Mouse (Mus musculus): ENCODE measurements around the gene Glyatl3. TPM values are rescaled to one million over a fixed set of nuclear protein-coding genes. Genes with fewer than 3 reads are reported as not detected.

The Glyatl3 gene
- polyA plus RNA-seq, 1 experiment from 2014 or later: not detected

Other genes starting within 250 kb of the Glyatl3 start
- not detected in 2 replicates for gene Esp1, start 187.2 kb downstream of the Glyatl3 start, polyA plus RNA-seq (2015; fragmentation: Nextera tagmentation; extraction: Ambion mirVana)
- not detected in 2 replicates for gene Crisp2, start 107.3 kb downstream of the Glyatl3 start, polyA plus RNA-seq (2015; fragmentation: Nextera tagmentation; extraction: Ambion mirVana)
- 1.3 and 2.6 TPM in 2 replicates for gene Rhag, start 103.2 kb downstream of the Glyatl3 start, polyA plus RNA-seq (2015; fragmentation: Nextera tagmentation; extraction: Ambion mirVana)
- 2.3 and 2.5 TPM in 2 replicates for gene 9130008F23Rik, start 33.8 kb downstream of the Glyatl3 start, polyA plus RNA-seq (2015; fragmentation: Nextera tagmentation; extraction: Ambion mirVana)
- 39.8 and 41.1 TPM in 2 replicates for gene Mut, start 20.3 kb upstream of the Glyatl3 start, polyA plus RNA-seq (2015; fragmentation: Nextera tagmentation; extraction: Ambion mirVana)
- 14.8 and 16.3 TPM in 2 replicates for gene Cenpq, start 20.7 kb upstream of the Glyatl3 start, polyA plus RNA-seq (2015; fragmentation: Nextera tagmentation; extraction: Ambion mirVana)

All from heart, embryonic 15.5 days (tissue).